In the genomic region with DNA sequence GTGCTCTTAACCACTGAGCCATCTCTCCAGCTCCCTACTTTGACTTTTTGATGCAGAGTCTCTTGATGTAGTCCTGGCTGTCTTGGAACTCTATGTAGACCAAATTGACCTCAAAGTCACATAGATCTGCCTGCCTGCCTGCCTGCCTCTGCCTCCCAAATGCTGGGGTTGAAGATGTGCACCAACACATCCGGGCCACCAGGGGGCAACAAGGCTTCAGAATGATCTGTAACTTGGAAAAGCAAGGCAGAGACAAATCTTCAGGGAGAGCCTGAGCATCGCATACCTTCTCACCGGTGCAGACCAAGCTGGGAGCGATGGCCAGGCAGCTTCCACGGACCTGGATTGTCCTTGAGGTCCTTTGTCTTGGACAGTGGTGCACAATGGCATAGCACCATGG, we compare ENCODE assay signal across 9 mouse cellular contexts. TPM values are rescaled to one million over a fixed set of nuclear protein-coding genes. Genes with fewer than 3 reads are reported as not detected.
DNase-seq lines count a peak whose midpoint lies in the region; ATAC-seq and TF ChIP-seq lines count a peak whose summit lies in the region.
"Had no signal": no experiment of that assay in that cellular context is flagged by ENCODE, and none has a peak within 500 bp of the region (broad histone marks: within the 10 kb centered on the region; RNA-seq: fewer than 3 reads in every experiment).

No protein-coding gene starts in this region.

- no peak for TF ChIP-seq POLR2A in cerebellum, adult 2 months (IDR thresholded peaks at IDR 0.05; ENCODE audit: borderline replicate concordance, insufficient read depth, low read length)
- no peak for TF ChIP-seq POLR2A in cortical plate, adult 2 months (IDR thresholded peaks at IDR 0.05; ENCODE audit: extremely low read depth, insufficient read depth, low read length)

- H3K4me1 ChIP-seq in cerebellum, adult 2 months (ENCODE audit: control insufficient read depth, insufficient read depth, low read length): no peaks in the 10 kb centered on the region
- no peaks in the 10 kb centered on the region for H3K4me1 ChIP-seq in cortical plate, adult 2 months (ENCODE audit: control insufficient read depth, insufficient read depth, low read length)
- no peaks in the 10 kb centered on the region for H3K4me1 ChIP-seq in midbrain, embryonic 13.5 days (replicated peaks)
- H3K4me1 ChIP-seq: neural tube, embryonic 12.5 days had no signal

- no peaks in the 10 kb centered on the region for H3K9me3 ChIP-seq in midbrain, embryonic 13.5 days
- H3K9me3 ChIP-seq: neural tube, embryonic 12.5 days had no signal

- no peak overlapping the region for H3K9ac ChIP-seq in midbrain, embryonic 13.5 days (replicated peaks)
- H3K9ac ChIP-seq: neural tube, embryonic 12.5 days had no signal

- no peaks in the 10 kb centered on the region for H3K27me3 ChIP-seq in cerebellum, adult 2 months (ENCODE audit: control insufficient read depth, insufficient read depth, low read length)
- H3K27me3 ChIP-seq in midbrain, embryonic 13.5 days: no peaks in the 10 kb centered on the region
- H3K27me3 ChIP-seq: neural tube, embryonic 12.5 days had no signal

- no peak overlapping the region for H3K4me2 ChIP-seq in midbrain, embryonic 13.5 days (replicated peaks)
- H3K4me2 ChIP-seq: neural tube, embryonic 12.5 days had no signal

- H3K36me3 ChIP-seq in midbrain, embryonic 13.5 days: no peaks in the 10 kb centered on the region
- H3K36me3 ChIP-seq: neural tube, embryonic 12.5 days had no signal

- no peak overlapping the region for H3K27ac ChIP-seq in cerebellum, adult 2 months (ENCODE audit: insufficient read depth, low read length)
- no peak overlapping the region for H3K27ac ChIP-seq in cortical plate, adult 2 months (ENCODE audit: insufficient read depth, low read length)
- no peak overlapping the region for H3K27ac ChIP-seq in midbrain, embryonic 13.5 days
- H3K27ac ChIP-seq: neural tube, embryonic 12.5 days had no signal

- H3K4me3 ChIP-seq in cerebellum, adult 2 months (replicated peaks; ENCODE audit: insufficient read depth, low read depth, low read length): no peak overlapping the region
- H3K4me3 ChIP-seq in cortical plate, adult 2 months (ENCODE audit: insufficient read depth, low read length): no peak overlapping the region
- no peak overlapping the region for H3K4me3 ChIP-seq in midbrain, embryonic 13.5 days (replicated peaks)
- H3K4me3 ChIP-seq: neural tube, embryonic 12.5 days had no signal

- 25% methylated on average over 5 of the region's 5 CpGs for whole genome bisulfite sequencing in cerebellum, adult 2 months
- 42% methylated on average over 5 of the region's 5 CpGs for WGBS in midbrain, embryonic 13.5 days

- TF ChIP-seq CTCF in cerebellum, adult 2 months (IDR thresholded peaks at IDR 0.05; ENCODE audit: borderline replicate concordance, insufficient read depth, low read depth, low read length): peak; percentile 59; the same call in 1 of the 2 replicates
- TF ChIP-seq CTCF in cortical plate, adult 2 months (IDR thresholded peaks at IDR 0.05; ENCODE audit: extremely low read depth, insufficient read depth, low read length): peak; percentile 58

- ATAC-seq in midbrain, embryonic 13.5 days: 0 out of 2 replicates have a peak, but pooled peaks have one; percentile 17

- peak; percentile 29 to 52 for DNase-seq in cerebellum, adult 2 months
- no peak for DNase-seq in cerebellum, postnatal 4 days (ENCODE audit: low spot score in 2 of 2)
- peak; percentile 32 to 43 for DNase-seq in right cerebral cortex, postnatal 10 days (ENCODE audit: low spot score in 2 of 2)
- no peak for DNase-seq in right cerebral cortex, adult 18-20 months
- peak; percentile 77 for DNase-seq in kidney, adult 9 months
- DNase-seq in thymus, postnatal 25 days: peak; percentile 85

RNA-seq across cellular contexts. Expression of a gene that starts 7.9 kb away (rescaled TPM):
- polyA plus RNA-seq in cerebellum, adult 2 months (2012; rRNA removed): 75.0 and 79.8 TPM in 2 replicates
- polyA plus RNA-seq in cortical plate, adult 2 months (2012; rRNA removed): 123 and 125 TPM in 2 replicates
- 43.7 and 44.3 TPM in 2 replicates for polyA plus RNA-seq in midbrain, embryonic 13.5 days (2015; fragmentation: Nextera tagmentation; extraction: Ambion mirVana)

RNA-seq across cellular contexts. Expression of a gene that starts 13.2 kb away (rescaled TPM):
- polyA plus RNA-seq in cerebellum, adult 2 months (2012; rRNA removed): 39.9 and 40.4 TPM in 2 replicates
- 32.4 and 34.2 TPM in 2 replicates for polyA plus RNA-seq in cortical plate, adult 2 months (2012; rRNA removed)
- 13.6 and 14.5 TPM in 2 replicates for polyA plus RNA-seq in midbrain, embryonic 13.5 days (2015; fragmentation: Nextera tagmentation; extraction: Ambion mirVana)

RNA-seq across cellular contexts. Expression of a gene that starts 27.6 kb away (rescaled TPM):
- 38.0 and 39.1 TPM in 2 replicates for polyA plus RNA-seq in cerebellum, adult 2 months (2012; rRNA removed)
- polyA plus RNA-seq in cortical plate, adult 2 months (2012; rRNA removed): 36.4 and 37.1 TPM in 2 replicates
- 31.0 and 31.7 TPM in 2 replicates for polyA plus RNA-seq in midbrain, embryonic 13.5 days (2015; fragmentation: Nextera tagmentation; extraction: Ambion mirVana)

RNA-seq across cellular contexts. Expression of a gene that starts 36.0 kb away (rescaled TPM):
- 6.6 and 7.7 TPM in 2 replicates for polyA plus RNA-seq in cerebellum, adult 2 months (2012; rRNA removed)
- 6.2 and 6.3 TPM in 2 replicates for polyA plus RNA-seq in cortical plate, adult 2 months (2012; rRNA removed)
- 12.8 and 14.6 TPM in 2 replicates for polyA plus RNA-seq in midbrain, embryonic 13.5 days (2015; fragmentation: Nextera tagmentation; extraction: Ambion mirVana)

RNA-seq across cellular contexts. Expression of a gene that starts 36.1 kb away (rescaled TPM):
- polyA plus RNA-seq in cerebellum, adult 2 months (2012; rRNA removed): 144 and 152 TPM in 2 replicates
- 206 and 214 TPM in 2 replicates for polyA plus RNA-seq in cortical plate, adult 2 months (2012; rRNA removed)
- 724 and 757 TPM in 2 replicates for polyA plus RNA-seq in midbrain, embryonic 13.5 days (2015; fragmentation: Nextera tagmentation; extraction: Ambion mirVana)

Comparison
In these comparisons a context has a peak if more than half of its experiments do, and no peak if none do; other contexts are left out.
1. DNase-seq: peak in cerebellum, adult 2 months (2 of 2), right cerebral cortex, postnatal 10 days (2 of 2), kidney, adult 9 months (single experiment) and thymus, postnatal 25 days (single experiment); none in cerebellum, postnatal 4 days (0 of 2) and right cerebral cortex, adult 18-20 months (single experiment).